Mouse (Mus musculus) stomach, embryonic 16.5 days (tissue): ENCODE data around the gene Eef1e1. TPM values are rescaled to one million over a fixed set of nuclear protein-coding genes. Genes with fewer than 3 reads are reported as not detected.

Source experiments
- ATAC-seq: fragments of 200-750 bp; cut with Nextera tagmentation; 2 replicates; pipeline ENCODE4 v1.8.0; 2017; ENCODE audit warnings: moderate number of reproducible peaks, moderate TSS enrichment; ENCODE audit not compliant: insufficient read depth, low FRiP score
- H3K27ac ChIP-seq: fragments of 300-500 bp; sonication (generic); 2 replicates; pipeline ENCODE4 v1.5.1; 2014; ENCODE audit warnings: low read length
- H3K27me3 ChIP-seq: fragments of 300-500 bp; sonication (generic); 2 replicates; pipeline ENCODE4 v1.6.1; 2014; ENCODE audit warnings: low read length, control low read depth, mixed read lengths; ENCODE audit not compliant: control insufficient read depth, insufficient read depth
- H3K36me3 ChIP-seq: fragments of 300-500 bp; sonication (generic); 2 replicates; pipeline ENCODE4 v1.6.1; 2014; ENCODE audit warnings: low read length; ENCODE audit not compliant: control insufficient read depth, insufficient read depth
- H3K4me1 ChIP-seq: fragments of 300-500 bp; sonication (generic); 2 replicates; pipeline ENCODE4 v1.6.1; 2014; ENCODE audit warnings: low read length, control low read depth, mixed read lengths; ENCODE audit not compliant: control insufficient read depth, insufficient read depth
- H3K4me2 ChIP-seq: fragments of 300-500 bp; sonication (generic); 2 replicates; pipeline ENCODE4 v1.6.1; 2014; ENCODE audit warnings: low read depth, low read length, mixed read lengths
- H3K4me3 ChIP-seq: fragments of 300-500 bp; sonication (generic); replicated peaks from 2 replicates; pipeline ENCODE4 v1.5.1; 2014; ENCODE audit warnings: mild to moderate bottlenecking, low read length
- H3K9ac ChIP-seq: fragments of 300-500 bp; sonication (generic); 2 replicates; pipeline ENCODE4 v1.6.1; 2014; ENCODE audit warnings: low read length
- H3K9me3 ChIP-seq: fragments of 300-500 bp; sonication (generic); replicated peaks from 2 replicates; pipeline ENCODE4 v1.6.1; 2016; ENCODE audit warnings: low read length, control low read depth; ENCODE audit not compliant: control insufficient read depth
- WGBS: fragments of 180-500 bp; shearing (Covaris S2); extraction: QIAGEN DNeasy Blood & Tissue Kit; methylation state at CpG from one replicate; pipeline ENCODE4 v1.1.7; 2014; 5-methylcytosine and 5-hydroxymethylcytosine counted together
- polyA plus RNA-seq: library from polyadenylated mRNA; unstranded; fragments of >200 nt; fragmentation: Nextera tagmentation; extraction: Ambion mirVana; gene quantifications from 2 replicates; pipeline ENCODE4 v1.2.1, GENCODE M21; 2015

Gene Eef1e1
- polyA plus RNA-seq, 1 experiment from 2014 or later, result 37.6 TPM

DNA sequence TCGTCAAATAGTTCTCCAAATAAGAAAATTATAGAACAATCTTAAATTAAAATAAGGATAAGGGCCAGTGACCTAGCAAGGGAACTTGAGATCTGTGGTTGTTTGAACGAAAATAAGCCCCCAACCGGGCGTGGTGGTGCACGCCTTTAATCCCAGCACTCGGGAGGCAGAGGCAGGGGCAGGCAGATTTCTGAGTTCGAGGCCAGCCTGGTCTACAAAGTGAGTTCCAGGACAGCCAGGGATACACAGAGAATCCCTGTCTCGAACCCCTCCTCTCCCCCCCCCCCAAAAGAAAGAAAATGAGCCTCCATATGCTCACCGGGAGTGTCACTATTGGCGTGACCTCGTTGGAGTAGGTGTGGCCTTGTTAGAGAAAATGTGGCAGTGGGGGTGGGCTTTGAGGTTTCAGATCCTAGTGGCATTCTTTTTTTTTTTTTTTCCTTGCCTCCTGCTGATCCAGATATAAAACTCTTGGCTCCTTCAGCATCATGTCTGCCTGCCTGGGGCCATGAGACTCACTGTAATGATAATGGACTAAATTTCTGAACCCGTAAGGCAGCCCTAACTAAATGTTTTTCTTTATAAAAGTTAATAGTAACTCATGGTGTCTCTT is 772 bp upstream of the Eef1e1 start:
- no peaks in the 10 kb centered on the region for H3K27me3 ChIP-seq
- no peak for ATAC-seq
- WGBS, result 86% methylated on average over 12 of the region's 12 CpGs
- no peak overlapping the region for H3K27ac ChIP-seq
- H3K9me3 ChIP-seq, result no peaks in the 10 kb centered on the region
- H3K4me1 ChIP-seq, result peaks cover 7% of the 10 kb centered on the region; the same call in 1 of the 2 replicates
- peaks cover 10% of the 10 kb centered on the region for H3K36me3 ChIP-seq
- no peak overlapping the region for H3K4me3 ChIP-seq
- H3K4me2 ChIP-seq, result no peak overlapping the region
- no peak overlapping the region for H3K9ac ChIP-seq

DNA sequence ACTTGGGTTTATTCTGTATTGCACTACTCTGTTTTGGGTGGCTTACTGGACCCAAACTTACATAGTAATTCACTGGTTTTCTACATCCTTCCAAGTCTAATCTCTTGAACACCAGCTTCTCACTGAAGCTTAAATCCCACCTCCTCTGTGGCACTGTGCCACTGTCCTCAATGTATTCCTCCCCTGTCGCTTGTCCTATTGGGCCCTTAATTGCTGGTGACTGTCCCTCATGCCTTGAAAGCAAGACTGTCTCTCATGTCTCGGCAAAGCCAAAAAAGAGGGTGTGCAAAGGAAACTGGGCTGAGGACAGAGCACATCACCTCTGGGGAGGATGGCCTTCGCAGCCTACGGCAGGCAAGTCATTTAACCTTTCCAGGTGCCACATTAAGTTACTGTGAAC is 993 bp downstream of the Eef1e1 start:
- peak overlapping the region; percentile 79 for H3K9ac ChIP-seq

GRCm38 (mm10) chr13:38650292-38650691 is 8.6 kb downstream of the Eef1e1 start:
- no peak overlapping the region for H3K4me2 ChIP-seq
- H3K4me1 ChIP-seq, result no peaks in the 10 kb centered on the region
- no peak overlapping the region for H3K4me3 ChIP-seq
- H3K36me3 ChIP-seq, result peaks cover 41% of the 10 kb centered on the region
- H3K9me3 ChIP-seq, result no peaks in the 10 kb centered on the region
- no peak overlapping the region for H3K9ac ChIP-seq
- no peak overlapping the region for H3K27ac ChIP-seq
- WGBS, result 84% methylated on average over 4 of the region's 4 CpGs
- ATAC-seq, result no peak
- H3K27me3 ChIP-seq, result no peaks in the 10 kb centered on the region

More for the DNA sequence above, 993 bp downstream of the Eef1e1 start:
- H3K4me3 ChIP-seq, result peak overlapping the region; percentile 69
- no peaks in the 10 kb centered on the region for H3K27me3 ChIP-seq
- peaks cover 7% of the 10 kb centered on the region; the same call in 1 of the 2 replicates for H3K4me1 ChIP-seq
- H3K27ac ChIP-seq, result no peak overlapping the region
- H3K36me3 ChIP-seq, result peaks cover 19% of the 10 kb centered on the region
- no peaks in the 10 kb centered on the region for H3K9me3 ChIP-seq
- 25% methylated on average over 4 of the region's 4 CpGs for WGBS
- ATAC-seq, result no peak
- H3K4me2 ChIP-seq, result peak overlapping the region; percentile 54

GRCm38 (mm10) chr13:38649069-38649468 is 9.8 kb downstream of the Eef1e1 start:
- WGBS, result 73% methylated on average over 4 of the region's 4 CpGs
- no peak for ATAC-seq

DNA sequence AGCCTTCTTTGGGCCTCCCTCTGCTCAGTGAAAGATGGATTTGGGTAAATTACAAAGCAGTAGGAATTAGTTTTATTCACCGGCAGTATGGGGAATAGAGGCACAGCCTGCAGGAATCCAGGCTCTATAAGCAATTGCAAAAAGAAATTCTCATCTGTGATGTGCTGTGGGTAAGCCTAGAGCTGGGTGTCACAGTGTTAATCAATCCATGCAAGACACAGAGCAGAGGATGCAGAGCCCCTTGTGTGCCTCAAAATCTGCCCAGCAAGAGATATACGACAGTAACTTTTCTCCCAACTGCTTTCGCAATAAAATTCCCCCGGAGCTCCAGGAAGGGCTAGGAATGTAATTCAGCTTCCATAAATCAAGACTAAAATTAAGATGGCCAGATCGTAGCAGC is 17.4 kb downstream of the Eef1e1 start:
- H3K9me3 ChIP-seq, result no peaks in the 10 kb centered on the region
- 57% methylated on average over 5 of the region's 5 CpGs for WGBS
- no peak overlapping the region for H3K27ac ChIP-seq
- H3K4me1 ChIP-seq, result no peaks in the 10 kb centered on the region
- H3K9ac ChIP-seq, result no peak overlapping the region
- no peaks in the 10 kb centered on the region for H3K27me3 ChIP-seq
- no peak overlapping the region for H3K4me2 ChIP-seq
- no peak overlapping the region for H3K4me3 ChIP-seq
- H3K36me3 ChIP-seq, result peaks cover 20% of the 10 kb centered on the region
- no peak for ATAC-seq

More at GRCm38 (mm10) chr13:38649069-38649468, 9.8 kb downstream of the Eef1e1 start:
- H3K4me2 ChIP-seq, result no peak overlapping the region
- H3K9ac ChIP-seq, result no peak overlapping the region
- H3K27ac ChIP-seq, result no peak overlapping the region
- no peaks in the 10 kb centered on the region for H3K9me3 ChIP-seq
- H3K27me3 ChIP-seq, result no peaks in the 10 kb centered on the region
- no peak overlapping the region for H3K4me3 ChIP-seq
- no peaks in the 10 kb centered on the region for H3K4me1 ChIP-seq
- H3K36me3 ChIP-seq, result peaks cover 40% of the 10 kb centered on the region

- Histone ChIP-seq H3K4me1 (no peaks in the 10 kb centered on the region), H3K27me3 (no peaks in the 10 kb centered on the region), H3K4me2 (no peak overlapping the region), H3K27ac (no peak overlapping the region), H3K36me3 (peaks cover 20% of the 10 kb centered on the region), H3K4me3 (no peak overlapping the region), H3K9ac (no peak overlapping the region), H3K9me3 (no peaks in the 10 kb centered on the region)
- no peak for ATAC-seq
- 87% methylated on average over 5 of the region's 5 CpGs for whole genome bisulfite sequencing
Measured at GRCm38 (mm10) chr13:38640961-38641360, 17.9 kb downstream of the Eef1e1 start.

DNA sequence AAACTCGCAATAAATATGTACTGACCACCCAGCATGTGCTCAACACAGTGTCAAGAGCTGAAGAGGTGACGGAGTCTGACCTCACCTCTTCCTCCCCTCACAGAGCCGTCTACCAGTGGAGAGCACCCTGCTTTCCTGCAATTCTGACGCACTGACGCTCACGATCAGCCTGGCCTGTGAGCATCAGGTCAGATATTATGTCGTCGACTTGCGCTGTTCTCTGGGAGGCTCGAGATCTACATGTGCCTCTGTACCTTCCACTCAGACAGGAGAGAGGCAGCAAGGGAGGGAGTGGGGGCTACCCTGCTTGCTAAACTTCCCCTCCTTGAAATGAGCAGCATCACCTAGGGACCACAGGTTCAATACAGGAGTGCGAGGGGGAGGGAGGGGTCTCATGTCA is 20.2 kb downstream of the Eef1e1 start:
- H3K36me3 ChIP-seq, result 0 out of 2 replicates have a peak, but pooled peaks cover 4% of the 10 kb centered on the region
- ATAC-seq, result no peak
- WGBS, result 76% methylated on average over 11 of the region's 11 CpGs
- peaks cover 4% of the 10 kb centered on the region; the same call in 1 of the 2 replicates for H3K4me1 ChIP-seq
- H3K9me3 ChIP-seq, result no peaks in the 10 kb centered on the region
- H3K27ac ChIP-seq, result no peak overlapping the region
- no peak overlapping the region for H3K9ac ChIP-seq
- H3K4me2 ChIP-seq, result no peak overlapping the region
- no peak overlapping the region for H3K4me3 ChIP-seq
- no peaks in the 10 kb centered on the region for H3K27me3 ChIP-seq

- peak; percentile 95 for ATAC-seq
- Histone ChIP-seq H3K27ac (peak within 1 kb of the TSS; percentile 72), H3K9me3 (no peaks in the 10 kb centered on the region), H3K4me2 (peak within 1 kb of the TSS; percentile 84), H3K4me1 (peaks cover 4% of the 10 kb centered on the region; the same call in 1 of the 2 replicates), H3K36me3 (no peaks in the 10 kb centered on the region), H3K4me3 (peak within 1 kb of the TSS; percentile 94), H3K9ac (peak within 1 kb of the TSS; percentile 84), H3K27me3 (no peaks in the 10 kb centered on the region)
- under 1% methylated on average over 44 of the region's 44 CpGs for WGBS
Measured at GRCm38 (mm10) chr13:38634800-38635269, 24.0 kb downstream of the Eef1e1 start, which contains the start of gene Bloc1s5. Gene Bloc1s5 (minus strand): TSS chr13:38635109.

GRCm38 (mm10) chr13:38634256-38634799 is 24.5 kb downstream of the Eef1e1 start:
- peak overlapping the region; percentile 84 for H3K4me2 ChIP-seq
- WGBS, result under 1% methylated on average over 19 of the region's 19 CpGs
- H3K9me3 ChIP-seq, result no peaks in the 10 kb centered on the region
- peak overlapping the region; percentile 84 for H3K9ac ChIP-seq
- H3K36me3 ChIP-seq, result no peaks in the 10 kb centered on the region
- H3K4me1 ChIP-seq, result peaks cover 4% of the 10 kb centered on the region; the same call in 1 of the 2 replicates
- ATAC-seq, result peak; percentile 60
- no peaks in the 10 kb centered on the region for H3K27me3 ChIP-seq
- peak overlapping the region; percentile 72 for H3K27ac ChIP-seq
- H3K4me3 ChIP-seq, result peak overlapping the region; percentile 94
